Mouse (Mus musculus) kidney, adult 9 months (tissue): ENCODE data around the gene Tmem95.
A peak's percentile ranks its signal among the peaks of the same experiment; 100 is the strongest.
"Not testable (repeated sequence)": the region's sequence is repeated elsewhere in the genome, so short reads cannot be mapped to it uniquely, and the experiment has no call there.

Source experiments
- DNase-seq: peaks from one replicate; pipeline ENCODE4 v3.0.0; 2022

Tmem95 gene

GRCm38 (mm10) chr11:69879711-69880110 is 1.9 kb upstream of the Tmem95 start:
- DNase-seq = no peak

- no peak for DNase-seq
Measured at GRCm38 (mm10) chr11:69878952-69879351, 1.1 kb upstream of the Tmem95 start.

- DNase-seq = no peak
Measured at GRCm38 (mm10) chr11:69878399-69878798, 581 bp upstream of the Tmem95 start.

- peak; percentile 87 for DNase-seq
Measured at GRCm38 (mm10) chr11:69876867-69877266, 951 bp downstream of the Tmem95 start.

GRCm38 (mm10) chr11:69876186-69876585 is 1.6 kb downstream of the Tmem95 start:
- DNase-seq = peak; percentile 54

GRCm38 (mm10) chr11:69872451-69872850 is 5.4 kb downstream of the Tmem95 start:
- no peak for DNase-seq

GRCm38 (mm10) chr11:69871822-69872221 is 6.0 kb downstream of the Tmem95 start:
- DNase-seq = no peak

- no peak for DNase-seq
Measured at GRCm38 (mm10) chr11:69870289-69871069, 7.3 kb downstream of the Tmem95 start.

GRCm38 (mm10) chr11:69867335-69867734 is 10.5 kb downstream of the Tmem95 start:
- no peak for DNase-seq

GRCm38 (mm10) chr11:69865561-69865960 is 12.3 kb downstream of the Tmem95 start:
- no peak for DNase-seq

- DNase-seq = no peak
Measured at GRCm38 (mm10) chr11:69864138-69864860, 13.5 kb downstream of the Tmem95 start.

- DNase-seq = not testable (repeated sequence)
Measured at GRCm38 (mm10) chr11:69863729-69864128, 14.1 kb downstream of the Tmem95 start.

GRCm38 (mm10) chr11:69858113-69858998 is 19.5 kb downstream of the Tmem95 start, which contains the start of gene Tnk1:
Gene Tnk1 (minus strand): TSS chr11:69858730.
- DNase-seq = peak; percentile 74

- peak; percentile 41 for DNase-seq
Measured at GRCm38 (mm10) chr11:69855347-69855746, 22.5 kb downstream of the Tmem95 start.

- DNase-seq = no peak
Measured at GRCm38 (mm10) chr11:69854680-69855079, 23.1 kb downstream of the Tmem95 start.

- peak; percentile 50 for DNase-seq
Measured at GRCm38 (mm10) chr11:69853994-69854393, 23.8 kb downstream of the Tmem95 start.

- DNase-seq = no peak
Measured at GRCm38 (mm10) chr11:69850754-69851153, 27.1 kb downstream of the Tmem95 start.

GRCm38 (mm10) chr11:69849884-69850283 is 27.9 kb downstream of the Tmem95 start:
- no peak for DNase-seq

- DNase-seq = no peak
Measured at GRCm38 (mm10) chr11:69849128-69849527, 28.7 kb downstream of the Tmem95 start.

GRCm38 (mm10) chr11:69848021-69848420 is 29.8 kb downstream of the Tmem95 start:
- DNase-seq = no peak

- no peak for DNase-seq
Measured at GRCm38 (mm10) chr11:69846738-69847688, 30.8 kb downstream of the Tmem95 start.

- peak; percentile 96 for DNase-seq
Measured at GRCm38 (mm10) chr11:69846198-69846680, 31.6 kb downstream of the Tmem95 start, which contains the start of gene Plscr3. Gene Plscr3 (plus strand): TSS chr11:69846376.
